Mouse (Mus musculus) neural tube, embryonic 14.5 days (tissue): ENCODE data around the gene Tsc22d2. TPM values are rescaled to one million over a fixed set of nuclear protein-coding genes. Genes with fewer than 3 reads are reported as not detected.

Experiments
- ATAC-seq: fragments of 200-750 bp; cut with Nextera tagmentation; 2 replicates; pipeline ENCODE4 v1.8.0; 2017; ENCODE audit warnings: low read depth, mild to moderate bottlenecking, moderate TSS enrichment, moderate library complexity
- H3K27ac ChIP-seq: fragments of 300-500 bp; sonication (generic); 2 replicates; pipeline ENCODE4 v1.5.1; 2014; ENCODE audit warnings: low read depth, mild to moderate bottlenecking, control low read depth, low read length, moderate library complexity, mixed read lengths
- H3K27me3 ChIP-seq: fragments of 300-500 bp; sonication (generic); 2 replicates; pipeline ENCODE4 v1.6.1; 2014; ENCODE audit warnings: low read length; ENCODE audit not compliant: control insufficient read depth, insufficient read depth
- H3K36me3 ChIP-seq: fragments of 300-500 bp; sonication (generic); 2 replicates; pipeline ENCODE4 v1.6.1; 2014; ENCODE audit warnings: low read length, mixed read lengths; ENCODE audit not compliant: control insufficient read depth, insufficient read depth
- H3K4me1 ChIP-seq: fragments of 300-500 bp; sonication (generic); 2 replicates; pipeline ENCODE4 v1.6.1; 2014; ENCODE audit warnings: low read length; ENCODE audit not compliant: control insufficient read depth, insufficient read depth
- H3K4me2 ChIP-seq: fragments of 300-500 bp; sonication (generic); 2 replicates; pipeline ENCODE4 v1.6.1; 2014; ENCODE audit warnings: mild to moderate bottlenecking, low read depth, low read length, control low read depth
- H3K4me3 ChIP-seq: fragments of 300-500 bp; sonication (generic); 2 replicates; pipeline ENCODE4 v1.5.1; 2014; ENCODE audit warnings: low read depth, low read length, control low read depth, mixed read lengths
- H3K9ac ChIP-seq: fragments of 300-500 bp; sonication (generic); replicated peaks from 2 replicates; pipeline ENCODE4 v1.6.1; 2014; ENCODE audit warnings: low read depth, mild to moderate bottlenecking, control low read depth, low read length, mixed read lengths
- H3K9me3 ChIP-seq: fragments of 300-500 bp; sonication (generic); 2 replicates; pipeline ENCODE4 v1.6.1; 2016; ENCODE audit warnings: low read length; ENCODE audit not compliant: control insufficient read depth
- WGBS: fragments of 180-500 bp; shearing (Covaris S2); extraction: QIAGEN DNeasy Blood & Tissue Kit; methylation state at CpG from one replicate; pipeline ENCODE4 v1.1.7; 2014; 5-methylcytosine and 5-hydroxymethylcytosine counted together
- polyA plus RNA-seq: library from polyadenylated mRNA; unstranded; fragments of >200 nt; fragmentation: Nextera tagmentation; extraction: Ambion mirVana; gene quantifications from 2 replicates; pipeline ENCODE4 v1.2.1, GENCODE M21; 2014

Tsc22d2 gene
- 13.3 and 15.7 TPM in 2 replicates for polyA plus RNA-seq

DNA sequence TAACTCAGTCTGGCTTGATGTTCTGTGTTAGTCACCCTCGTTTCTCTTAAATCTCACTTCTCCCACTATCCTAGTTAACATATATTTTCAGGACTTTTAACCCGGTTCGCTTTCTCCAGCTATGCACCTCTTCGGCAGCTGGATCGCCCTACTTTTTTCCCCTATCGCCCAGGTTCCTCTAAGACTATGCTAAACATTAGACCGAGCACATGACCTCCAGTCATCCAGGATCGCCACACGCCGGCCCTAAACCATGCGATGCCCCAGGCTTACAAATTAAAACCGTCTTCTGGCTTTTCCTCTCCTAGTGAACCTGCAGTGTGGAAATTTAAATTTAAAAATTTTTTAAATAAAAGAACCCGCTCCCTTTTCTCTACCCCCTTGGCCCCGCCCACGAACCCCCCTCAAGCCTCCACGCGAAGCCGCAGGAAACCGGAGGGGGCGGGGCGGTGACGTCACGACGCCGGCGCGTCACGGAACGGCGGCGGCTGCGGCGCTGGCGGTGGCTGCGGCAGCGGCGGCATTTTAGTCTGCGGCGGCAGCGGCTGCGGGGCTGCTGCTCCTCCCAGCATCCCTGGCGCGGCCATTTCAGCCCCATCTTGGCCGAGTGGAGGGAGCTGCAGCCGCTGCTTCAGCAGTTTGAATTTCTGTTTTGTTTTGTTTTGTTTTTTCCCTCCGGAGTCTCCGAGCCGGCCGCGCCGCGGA is at the start of gene Tsc22d2:
Gene Tsc22d2 (plus strand): TSS at position 482 of the 705 bp plus-strand sequence.
- ATAC-seq = peak; percentile 86
- H3K27me3 ChIP-seq = no peaks in the 10 kb centered on the region
- WGBS = 1% methylated on average over 49 of the region's 52 CpGs
- peak within 1 kb of the TSS; percentile 97 for H3K4me2 ChIP-seq
- H3K9me3 ChIP-seq = no peaks in the 10 kb centered on the region
- peak within 1 kb of the TSS; percentile 92 for H3K27ac ChIP-seq
- no peaks in the 10 kb centered on the region for H3K36me3 ChIP-seq
- peak within 1 kb of the TSS; percentile 97 for H3K9ac ChIP-seq
- peak within 1 kb of the TSS; percentile 98 for H3K4me3 ChIP-seq
- H3K4me1 ChIP-seq = peaks cover 11% of the 10 kb centered on the region; the same call in 1 of the 2 replicates

DNA sequence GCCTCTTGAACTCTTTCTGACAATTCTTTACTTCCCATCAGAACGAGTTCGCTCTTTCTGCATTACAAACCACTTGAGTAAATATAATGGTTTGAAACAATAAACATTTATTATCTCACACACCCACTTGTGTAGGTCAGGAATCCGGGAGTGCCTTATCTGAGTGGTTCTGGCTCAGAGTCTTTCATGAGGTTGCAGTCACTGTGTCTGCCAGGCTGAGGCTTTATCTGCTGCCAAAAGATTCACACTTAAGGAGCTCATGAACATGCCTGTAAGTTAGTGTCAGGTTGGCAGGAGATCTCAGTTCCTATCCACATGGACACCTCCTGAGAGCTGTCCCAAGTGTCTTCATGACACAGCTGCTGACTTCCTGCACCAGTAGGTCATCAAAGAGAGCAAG is 47.8 kb upstream of the Tsc22d2 start:
- Histone ChIP-seq H3K4me1 (no peaks in the 10 kb centered on the region), H3K9me3 (no peaks in the 10 kb centered on the region), H3K4me3 (no peak overlapping the region), H3K27ac (no peak overlapping the region), H3K9ac (no peak overlapping the region), H3K27me3 (no peaks in the 10 kb centered on the region), H3K36me3 (no peaks in the 10 kb centered on the region), H3K4me2 (no peak overlapping the region)
- ATAC-seq = no peak
- 49% methylated on average over 3 of the region's 3 CpGs for WGBS

DNA sequence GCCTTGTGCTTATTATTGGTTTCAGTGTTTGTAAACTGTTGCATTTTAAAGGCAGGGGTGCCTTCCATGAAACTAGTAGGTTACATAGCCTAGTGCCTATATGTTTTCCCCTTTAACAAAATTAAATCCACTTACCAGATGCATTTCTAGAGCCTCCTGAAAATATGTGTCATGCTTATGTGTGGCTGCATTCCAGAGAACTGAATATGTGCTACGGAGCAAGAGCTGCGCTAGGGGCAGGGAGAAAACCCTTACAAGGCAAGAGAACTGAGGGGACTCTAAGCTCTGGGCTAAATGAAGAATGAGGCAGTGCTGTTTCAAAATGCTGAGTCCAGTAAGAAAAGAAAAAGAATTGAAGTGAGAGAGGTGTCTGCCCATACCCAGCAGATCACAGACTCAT is 43.7 kb upstream of the Tsc22d2 start:
- Histone ChIP-seq H3K4me2 (no peak overlapping the region), H3K27ac (no peak overlapping the region), H3K4me3 (no peak overlapping the region), H3K9me3 (no peaks in the 10 kb centered on the region), H3K36me3 (no peaks in the 10 kb centered on the region), H3K4me1 (peaks cover 5% of the 10 kb centered on the region; the same call in 1 of the 2 replicates), H3K9ac (no peak overlapping the region), H3K27me3 (no peaks in the 10 kb centered on the region)
- no peak for ATAC-seq
- 96% methylated on average over 2 of the region's 2 CpGs for WGBS

DNA sequence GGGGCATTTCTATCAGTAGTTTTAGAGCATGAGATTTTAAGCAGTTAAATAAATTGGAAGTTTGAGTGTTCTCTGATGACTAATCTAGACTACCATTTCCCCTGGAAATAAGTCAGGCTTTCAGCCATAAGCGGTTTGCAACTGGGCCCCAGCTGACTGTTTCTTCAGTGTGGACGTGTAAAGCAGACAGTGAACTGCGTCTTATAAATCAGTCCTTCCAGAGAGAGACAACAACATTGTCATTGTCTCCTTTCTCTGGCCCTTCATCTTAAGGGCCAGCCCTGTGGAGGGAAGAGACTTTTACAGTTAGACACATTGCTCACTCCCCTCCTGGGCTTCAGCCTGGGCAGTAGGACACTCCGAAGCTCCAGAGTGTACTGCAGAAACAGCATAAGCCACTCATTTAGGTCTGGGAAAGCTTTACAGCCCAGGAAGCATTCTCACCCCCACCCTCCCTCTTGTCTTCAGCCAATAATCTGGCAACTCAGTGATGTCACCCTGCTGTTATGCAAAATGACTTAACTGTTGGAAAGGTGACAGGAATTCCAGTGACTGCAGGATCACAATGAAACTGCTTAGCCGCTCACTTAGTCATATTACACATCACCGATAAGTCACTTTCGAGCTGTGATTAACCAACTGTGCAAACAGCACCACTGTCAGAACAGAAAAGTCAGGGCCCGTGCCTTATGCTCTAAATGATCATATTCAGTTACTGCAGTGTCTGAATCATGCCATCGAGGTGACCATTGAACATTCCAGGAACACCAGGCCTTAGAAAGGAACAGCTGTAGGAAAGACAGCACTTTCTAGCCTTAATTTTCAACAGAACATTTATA is 42.2 kb upstream of the Tsc22d2 start:
- H3K4me3 ChIP-seq = no peak overlapping the region; the same call in 1 of the 2 replicates
- H3K9me3 ChIP-seq = no peaks in the 10 kb centered on the region
- no peaks in the 10 kb centered on the region for H3K36me3 ChIP-seq
- H3K27ac ChIP-seq = peak overlapping the region; percentile 11; the same call in 1 of the 2 replicates
- H3K27me3 ChIP-seq = no peaks in the 10 kb centered on the region
- ATAC-seq = peak; percentile 93
- 0 out of 2 replicates have a peak overlapping the region, but pooled peaks have one; percentile 9 for H3K9ac ChIP-seq
- H3K4me1 ChIP-seq = peaks cover 5% of the 10 kb centered on the region; the same call in 1 of the 2 replicates
- 5% methylated on average over 9 of the region's 9 CpGs for whole genome bisulfite sequencing
- H3K4me2 ChIP-seq = peak overlapping the region; percentile 34

DNA sequence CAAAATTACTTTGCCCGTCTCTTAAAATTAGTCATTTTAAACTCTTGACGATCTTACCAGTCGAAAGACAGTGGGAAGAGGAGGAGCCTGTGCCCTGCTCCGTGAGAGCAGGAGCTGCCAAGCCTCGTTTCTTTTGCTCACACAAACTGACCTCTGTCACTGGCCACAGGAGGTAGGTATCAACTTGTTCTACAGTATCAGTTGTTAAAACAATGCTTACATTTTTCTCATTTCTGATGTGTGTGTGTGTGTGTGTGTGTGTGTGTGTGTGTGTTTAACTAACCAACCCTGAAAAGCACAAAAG is 41.7 kb upstream of the Tsc22d2 start:
- ATAC-seq = peak; percentile 39
- H3K27ac ChIP-seq = no peak overlapping the region
- H3K9ac ChIP-seq = no peak overlapping the region

DNA sequence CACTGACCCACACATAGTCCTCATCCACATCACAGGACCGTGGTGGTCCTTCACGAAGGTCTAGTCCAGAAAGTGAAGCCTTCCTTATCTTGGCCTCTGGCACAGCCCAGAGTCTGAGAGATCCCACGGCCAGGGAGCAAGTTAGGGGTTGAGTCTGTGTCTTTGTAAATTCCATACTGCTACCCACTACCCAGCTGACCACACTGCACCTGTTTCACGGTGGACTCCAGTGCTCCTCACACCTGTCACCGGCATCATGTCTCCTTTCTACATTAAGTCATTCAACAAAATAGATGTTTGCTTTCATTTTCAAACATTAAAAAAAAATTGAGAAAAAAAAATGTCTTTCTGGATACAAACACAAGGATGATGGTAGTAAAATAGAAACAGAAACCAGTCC is 40.2 kb upstream of the Tsc22d2 start:
- H3K4me1 ChIP-seq = peaks cover 5% of the 10 kb centered on the region; the same call in 1 of the 2 replicates
- no peaks in the 10 kb centered on the region for H3K36me3 ChIP-seq
- H3K4me2 ChIP-seq = no peak overlapping the region
- H3K27me3 ChIP-seq = no peaks in the 10 kb centered on the region
- 93% methylated on average over 5 of the region's 5 CpGs for WGBS
- H3K9me3 ChIP-seq = no peaks in the 10 kb centered on the region
- no peak for ATAC-seq
- H3K4me3 ChIP-seq = no peak overlapping the region
- H3K27ac ChIP-seq = no peak overlapping the region
- no peak overlapping the region for H3K9ac ChIP-seq

More for the DNA sequence above, 41.7 kb upstream of the Tsc22d2 start:
- H3K36me3 ChIP-seq = no peaks in the 10 kb centered on the region
- peak overlapping the region; percentile 34 for H3K4me2 ChIP-seq
- WGBS = 6% methylated on average over 5 of the region's 5 CpGs
- no peaks in the 10 kb centered on the region for H3K27me3 ChIP-seq
- peaks cover 5% of the 10 kb centered on the region; the same call in 1 of the 2 replicates for H3K4me1 ChIP-seq
- H3K4me3 ChIP-seq = no peak overlapping the region; the same call in 1 of the 2 replicates
- H3K9me3 ChIP-seq = no peaks in the 10 kb centered on the region

DNA sequence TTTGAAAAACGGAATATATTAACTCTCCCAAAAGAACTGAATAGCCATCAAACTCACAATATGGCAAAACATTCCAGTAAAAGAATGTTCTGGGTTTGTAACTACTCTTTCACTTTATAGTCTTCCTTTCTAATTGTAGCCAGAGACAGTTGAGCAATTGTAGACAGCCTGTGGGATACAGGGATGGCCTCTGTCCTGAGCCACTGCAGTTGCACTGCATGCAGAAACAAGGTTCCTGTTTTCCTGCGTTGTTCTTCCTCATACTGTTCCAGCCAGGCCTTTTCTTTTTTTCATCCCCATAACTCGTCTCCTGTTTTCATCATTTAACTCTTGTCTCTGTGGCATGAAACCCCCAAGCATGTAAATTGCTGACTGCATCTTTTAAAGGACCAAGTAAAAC is 37.8 kb upstream of the Tsc22d2 start:
- no peaks in the 10 kb centered on the region for H3K27me3 ChIP-seq
- 64% methylated on average over 3 of the region's 3 CpGs for WGBS
- no peak overlapping the region for H3K4me3 ChIP-seq
- H3K27ac ChIP-seq = no peak overlapping the region
- H3K9ac ChIP-seq = no peak overlapping the region
- H3K4me1 ChIP-seq = peaks cover 5% of the 10 kb centered on the region; the same call in 1 of the 2 replicates
- ATAC-seq = no peak
- H3K9me3 ChIP-seq = no peaks in the 10 kb centered on the region
- no peaks in the 10 kb centered on the region for H3K36me3 ChIP-seq
- no peak overlapping the region for H3K4me2 ChIP-seq

DNA sequence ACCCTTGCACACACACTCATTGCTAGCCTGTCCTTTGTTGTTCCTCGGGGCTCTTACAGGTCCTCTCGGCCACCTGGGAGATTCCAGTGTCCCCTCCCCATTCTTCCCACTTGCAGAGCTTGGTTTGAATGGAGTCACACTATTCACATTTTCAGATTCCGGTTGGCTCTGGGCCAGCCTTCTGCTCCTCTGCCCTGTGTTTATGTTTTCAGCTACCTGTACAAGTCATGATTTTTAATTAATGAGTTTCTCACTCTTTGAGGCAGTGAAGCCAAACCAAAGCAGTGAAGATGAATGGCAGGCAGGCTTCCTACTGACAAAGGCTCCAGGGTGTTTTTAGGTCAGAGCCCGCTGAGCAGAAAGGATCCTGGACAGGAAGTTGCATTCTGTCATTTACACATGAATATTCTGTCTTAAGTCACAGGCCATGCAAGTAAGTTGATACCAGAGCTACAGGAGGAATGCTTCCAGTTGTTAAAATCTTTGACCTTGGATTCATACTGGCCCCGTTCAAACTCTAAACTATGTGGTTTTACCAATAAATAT is 36.9 kb upstream of the Tsc22d2 start:
- ATAC-seq = no peak
- Histone ChIP-seq H3K27ac (no peak overlapping the region), H3K4me3 (no peak overlapping the region), H3K9ac (no peak overlapping the region), H3K9me3 (no peaks in the 10 kb centered on the region), H3K36me3 (no peaks in the 10 kb centered on the region), H3K27me3 (no peaks in the 10 kb centered on the region), H3K4me1 (no peaks in the 10 kb centered on the region), H3K4me2 (no peak overlapping the region)
- WGBS = 44% methylated on average over 5 of the region's 5 CpGs

DNA sequence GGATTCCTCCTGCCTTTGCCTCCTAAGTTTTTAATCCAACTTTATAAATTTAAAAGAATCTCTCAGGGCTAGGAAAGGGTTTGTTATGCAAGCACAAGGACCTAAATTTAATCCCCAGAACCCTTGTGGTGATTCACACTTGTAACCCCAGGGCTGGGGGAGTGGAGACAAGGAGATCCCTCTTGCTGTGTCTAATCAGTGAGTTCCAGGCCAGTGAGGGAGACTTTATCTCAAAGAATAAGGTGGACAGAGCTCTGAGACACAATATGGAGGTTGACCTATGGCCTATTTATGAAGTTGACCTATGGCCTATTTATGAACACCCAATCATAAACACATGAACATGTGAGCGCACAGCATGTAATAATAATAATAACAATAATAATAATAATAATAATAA is 31.8 kb upstream of the Tsc22d2 start:
- H3K27me3 ChIP-seq = no peaks in the 10 kb centered on the region
- H3K27ac ChIP-seq = no peak overlapping the region
- WGBS = 94% methylated on average over 1 of the region's 1 CpGs
- H3K4me3 ChIP-seq = no peak overlapping the region
- H3K36me3 ChIP-seq = no peaks in the 10 kb centered on the region
- H3K9ac ChIP-seq = no peak overlapping the region
- H3K4me2 ChIP-seq = no peak overlapping the region
- H3K9me3 ChIP-seq = no peaks in the 10 kb centered on the region
- H3K4me1 ChIP-seq = no peaks in the 10 kb centered on the region
- no peak for ATAC-seq
